Mouse (Mus musculus) ES-Bruce4 (cell line): ENCODE measurements around the gene Mob4. TPM values are rescaled to one million over a fixed set of nuclear protein-coding genes. Genes with fewer than 3 reads are reported as not detected.
A peak's percentile ranks its signal among the peaks of the same experiment; 100 is the strongest.

Experiments
- H3K27ac ChIP-seq: 2 replicates; pipeline ENCODE4 v1.5.1; 2012; ENCODE audit warnings: low read length, inconsistent platforms; ENCODE audit not compliant: insufficient read depth
- H3K27me3 ChIP-seq: 2 replicates; pipeline ENCODE4 v1.6.1; 2012; ENCODE audit warnings: mild to moderate bottlenecking, low read length, inconsistent platforms; ENCODE audit not compliant: control insufficient read depth, poor library complexity, insufficient read depth, severe bottlenecking
- H3K36me3 ChIP-seq: 2 replicates; pipeline ENCODE4 v1.6.1; 2012; ENCODE audit warnings: inconsistent platforms, mild to moderate bottlenecking, low read length, moderate library complexity; ENCODE audit not compliant: control insufficient read depth, poor library complexity, insufficient read depth, severe bottlenecking
- H3K4me1 ChIP-seq: one replicate; pipeline ENCODE4 v1.8.1; 2011; ENCODE audit warnings: low read length; ENCODE audit not compliant: control insufficient read depth, insufficient read depth
- H3K4me3 ChIP-seq: 2 replicates; pipeline ENCODE4 v1.5.1; 2011; ENCODE audit warnings: low read depth, mild to moderate bottlenecking, low read length
- H3K9ac ChIP-seq: 2 replicates; pipeline ENCODE4 v1.6.1; 2012; ENCODE audit warnings: low read depth, mild to moderate bottlenecking, inconsistent platforms; ENCODE audit not compliant: poor library complexity, severe bottlenecking
- H3K9me3 ChIP-seq: replicated peaks from 2 replicates; pipeline ENCODE4 v1.6.1; 2012; ENCODE audit warnings: mild to moderate bottlenecking, low read length, inconsistent platforms; ENCODE audit not compliant: control insufficient read depth, poor library complexity, insufficient read depth, severe bottlenecking
- CTCF ChIP-seq: IDR thresholded peaks from one replicate; pipeline ENCODE4 v1.8.1; 2011; ENCODE audit warnings: low read depth, low read length
- EP300 ChIP-seq: IDR thresholded peaks from 2 replicates; pipeline ENCODE4 v1.6.1; 2011; ENCODE audit warnings: low read depth, low read length; ENCODE audit not compliant: insufficient read depth
- POLR2A ChIP-seq: IDR thresholded peaks from one replicate; pipeline ENCODE4 v1.8.1; 2011; ENCODE audit warnings: low read length; ENCODE audit not compliant: insufficient read depth
- polyA plus RNA-seq: library from polyadenylated mRNA; stranded (reverse); fragments of >200 nt; gene quantifications from 2 replicates; pipeline ENCODE4 v1.2.4, GENCODE M21; 2011; ENCODE audit warnings: low read depth; ENCODE audit not compliant: missing spikeins, insufficient read depth, insufficient read length

Mob4 gene
- polyA plus RNA-seq: 77.2 and 83.5 TPM in 2 replicates

DNA sequence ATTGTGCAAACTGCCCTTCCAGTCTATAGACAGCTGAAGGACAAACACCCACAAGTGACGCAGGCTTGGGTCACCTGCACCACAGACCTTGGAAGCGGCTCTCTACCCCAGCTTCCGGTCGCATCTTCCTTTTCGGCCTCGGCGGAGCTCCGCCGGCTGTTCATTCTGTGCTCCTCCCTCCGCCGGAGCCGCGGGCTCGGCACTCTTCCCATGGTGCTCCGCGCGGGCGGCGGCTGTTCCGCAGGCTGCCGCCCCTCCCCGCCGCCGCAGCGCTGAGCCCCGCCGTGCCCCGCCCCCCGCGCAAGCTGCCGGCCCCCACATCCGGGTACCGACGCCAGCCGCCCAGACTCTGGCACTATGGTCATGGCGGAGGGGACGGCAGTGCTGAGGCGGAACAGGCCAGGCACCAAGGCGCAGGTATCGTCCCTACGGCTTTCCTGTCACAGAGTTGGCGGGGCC, at the start of gene Mob4:
Gene Mob4, plus strand, starts transcription at position 289 of the 459 bp plus-strand sequence.
- Histone ChIP-seq H3K4me1 (peaks cover 1% of the 10 kb centered on the region), H3K36me3 (peaks cover 3% of the 10 kb centered on the region), H3K9ac (peak within 1 kb of the TSS; percentile 92), H3K27ac (peak within 1 kb of the TSS; percentile 89), H3K4me3 (peak within 1 kb of the TSS; percentile 78), H3K27me3 (no peaks in the 10 kb centered on the region), H3K9me3 (no peaks in the 10 kb centered on the region)
- TF ChIP-seq EP300: peak; percentile 61
- TF ChIP-seq POLR2A: peak; percentile 84
- TF ChIP-seq CTCF: no peak

DNA sequence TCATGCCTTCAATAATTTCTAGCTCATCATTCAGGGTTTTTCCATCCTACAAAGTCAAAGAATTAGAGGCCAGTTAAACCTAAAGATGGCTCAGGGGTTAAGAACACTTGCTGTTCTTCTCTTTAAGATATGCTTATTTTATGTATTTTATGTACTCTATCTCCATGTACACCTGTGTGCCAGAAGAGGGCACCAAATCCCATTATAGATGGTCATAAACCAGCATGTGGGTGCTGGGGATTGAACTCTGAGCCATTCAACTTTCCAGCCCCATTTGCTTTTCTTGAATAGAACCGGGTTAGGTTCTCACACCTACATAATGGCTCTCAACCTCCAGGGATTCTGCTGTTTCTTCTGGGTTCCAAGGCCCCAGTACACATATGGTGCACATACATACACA, 48.9 kb upstream of the Mob4 start:
- Histone ChIP-seq H3K4me3 (no peak overlapping the region), H3K27ac (no peak overlapping the region), H3K9ac (no peak overlapping the region), H3K36me3 (peaks cover 82% of the 10 kb centered on the region), H3K4me1 (no peaks in the 10 kb centered on the region), H3K9me3 (no peaks in the 10 kb centered on the region), H3K27me3 (no peaks in the 10 kb centered on the region)
- no peak for TF ChIP-seq CTCF
- TF ChIP-seq EP300: no peak
- no peak for TF ChIP-seq POLR2A

DNA sequence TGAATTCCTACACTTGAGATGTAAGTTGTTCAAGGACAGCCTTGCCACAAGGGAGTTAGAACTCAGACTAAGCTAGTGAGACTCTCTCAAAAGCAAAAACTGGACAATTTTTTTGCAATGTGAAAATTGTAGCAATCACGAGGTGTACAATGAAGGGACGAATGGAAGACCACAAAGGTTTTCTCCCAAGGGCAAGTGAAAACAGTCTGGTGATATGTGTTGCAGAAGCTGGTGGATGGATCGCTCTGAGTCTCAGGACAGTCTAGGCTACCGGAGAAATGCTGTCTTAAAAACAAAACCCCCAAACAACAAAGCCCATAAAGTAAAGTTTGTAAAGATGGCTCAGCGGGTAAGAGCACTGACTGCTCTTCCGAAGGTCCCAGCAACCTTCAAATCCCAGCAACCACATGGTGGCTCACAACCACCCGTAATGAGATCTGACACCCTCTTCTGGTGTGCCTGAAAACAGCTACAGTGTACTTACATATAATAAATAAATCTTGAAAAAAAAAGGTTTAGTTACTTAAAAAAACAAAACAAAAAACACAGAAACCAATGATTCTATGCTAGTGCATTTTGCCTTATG, 45.2 kb upstream of the Mob4 start:
- Histone ChIP-seq H3K9ac (peak overlapping the region; percentile 95), H3K27ac (peak overlapping the region; percentile 50; the same call in 1 of the 2 replicates), H3K9me3 (no peaks in the 10 kb centered on the region), H3K36me3 (peaks cover 76% of the 10 kb centered on the region), H3K4me1 (no peaks in the 10 kb centered on the region), H3K27me3 (no peaks in the 10 kb centered on the region), H3K4me3 (peak overlapping the region; percentile 58)
- TF ChIP-seq CTCF: no peak
- TF ChIP-seq EP300: no peak
- TF ChIP-seq POLR2A: no peak

DNA sequence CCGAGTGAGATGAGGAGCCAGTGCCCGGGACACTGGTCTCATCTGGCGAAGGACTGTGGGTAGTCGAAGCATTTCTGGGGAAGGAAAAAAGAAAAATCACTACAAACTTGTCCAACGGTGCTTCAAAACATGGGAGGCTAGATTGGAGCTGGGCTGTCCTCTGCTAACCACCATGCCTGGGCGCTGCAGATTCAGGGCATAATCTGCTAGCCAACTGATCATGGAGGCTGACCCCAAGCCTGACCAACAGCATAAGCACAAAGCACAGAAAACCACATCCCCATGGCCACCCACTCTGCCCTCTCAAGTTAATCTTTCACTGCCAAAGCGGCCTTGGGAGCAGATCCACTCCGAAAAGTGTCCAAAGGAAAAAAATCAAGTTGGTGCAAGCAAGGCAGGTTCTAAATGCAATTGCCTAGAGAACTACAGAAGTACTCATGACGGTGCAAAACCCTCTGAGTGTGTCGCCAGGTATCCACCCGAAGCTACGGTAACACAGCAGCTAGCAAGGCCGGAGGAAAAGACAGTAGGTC, 44.1 kb upstream of the Mob4 start:
- Histone ChIP-seq H3K9ac (peak overlapping the region; percentile 95), H3K4me3 (peak overlapping the region; percentile 99), H3K4me1 (no peaks in the 10 kb centered on the region), H3K27ac (peak overlapping the region; percentile 69), H3K27me3 (no peaks in the 10 kb centered on the region), H3K9me3 (no peaks in the 10 kb centered on the region), H3K36me3 (peaks cover 73% of the 10 kb centered on the region)
- TF ChIP-seq POLR2A (no peak), EP300 (no peak), CTCF (no peak)

DNA sequence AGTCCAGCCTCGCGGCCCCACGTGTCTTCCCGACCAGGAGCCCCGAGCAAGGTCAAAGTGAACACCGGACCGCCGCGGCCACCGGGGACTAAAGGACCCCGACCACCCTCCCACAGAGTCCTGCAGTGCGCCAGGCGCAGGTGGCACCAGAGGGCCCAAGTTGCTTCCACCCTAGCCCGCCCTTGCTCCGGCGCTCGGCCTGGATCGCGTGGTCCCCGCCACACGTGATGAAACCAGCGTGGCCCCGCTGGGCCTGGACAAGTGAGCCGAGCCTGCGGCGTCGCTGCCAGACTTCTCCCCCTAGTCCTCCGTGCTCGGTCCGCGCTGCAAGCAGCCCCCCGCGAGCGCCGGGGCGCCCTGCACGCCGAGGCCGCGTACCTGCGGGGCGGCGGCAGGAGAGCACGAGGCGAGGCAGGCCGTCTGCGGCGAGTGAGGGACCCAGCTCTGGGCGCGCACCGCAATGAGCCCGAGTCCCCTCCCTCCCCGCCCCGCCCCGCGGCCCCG, 43.6 kb upstream of the Mob4 start:
- Histone ChIP-seq H3K36me3 (peaks cover 70% of the 10 kb centered on the region), H3K4me1 (no peaks in the 10 kb centered on the region), H3K4me3 (peak overlapping the region; percentile 99), H3K9me3 (no peaks in the 10 kb centered on the region), H3K27me3 (no peaks in the 10 kb centered on the region), H3K9ac (peak overlapping the region; percentile 95), H3K27ac (peak overlapping the region; percentile 69)
- TF ChIP-seq EP300: 0 out of 2 replicates have a peak, but pooled peaks have one; percentile 6
- TF ChIP-seq CTCF: no peak
- no peak for TF ChIP-seq POLR2A
